Mouse (Mus musculus): ENCODE results near the gene Olfr172. TPM values are rescaled to one million over a fixed set of nuclear protein-coding genes. Genes with fewer than 3 reads are reported as not detected.

Olfr172 gene
- polyA plus RNA-seq, 1 experiment from 2014 or later, result not detected

Small RNAs within 50 kb of the gene (microRNA-seq; reads per million reads assigned to microRNA genes)
- gene Gm27564, result not detected

Other genes starting within 250 kb of the Olfr172 start
- gene St3gal6, start 238.9 kb downstream of the Olfr172 start, polyA plus RNA-seq (2014; fragmentation: Nextera tagmentation; extraction: Ambion mirVana), result 46.9 and 56.9 TPM in 2 replicates
- not detected in 2 replicates for gene Gm813, start 146.2 kb downstream of the Olfr172 start, polyA plus RNA-seq (2014; fragmentation: Nextera tagmentation; extraction: Ambion mirVana)
- 0.17 and 0.39 TPM in 2 replicates for gene E330017A01Rik, start 124.4 kb downstream of the Olfr172 start, polyA plus RNA-seq (2014; fragmentation: Nextera tagmentation; extraction: Ambion mirVana)
- 22.3 and 29.6 TPM in 2 replicates for gene Cpox, start 92.9 kb downstream of the Olfr172 start, polyA plus RNA-seq (2014; fragmentation: Nextera tagmentation; extraction: Ambion mirVana)
- 0.11 TPM in 1 of 2 replicates, not detected in the other for gene Gpr15, start 44.1 kb downstream of the Olfr172 start, polyA plus RNA-seq (2014; fragmentation: Nextera tagmentation; extraction: Ambion mirVana)
- gene Cldnd1, start 35.3 kb downstream of the Olfr172 start, polyA plus RNA-seq (2014; fragmentation: Nextera tagmentation; extraction: Ambion mirVana), result 106 and 125 TPM in 2 replicates
- gene Olfr173, start 37.1 kb upstream of the Olfr172 start, polyA plus RNA-seq (2014; fragmentation: Nextera tagmentation; extraction: Ambion mirVana), result not detected in 2 replicates
- gene Olfr175-ps1, start 63.6 kb upstream of the Olfr172 start, polyA plus RNA-seq (2014; fragmentation: Nextera tagmentation; extraction: Ambion mirVana), result not detected in 2 replicates
- not detected in 2 replicates for gene Olfr177, start 111.6 kb upstream of the Olfr172 start, polyA plus RNA-seq (2014; fragmentation: Nextera tagmentation; extraction: Ambion mirVana)
- not detected in 2 replicates for gene Olfr178, start 128.9 kb upstream of the Olfr172 start, polyA plus RNA-seq (2014; fragmentation: Nextera tagmentation; extraction: Ambion mirVana)
- gene Olfr181, start 165.6 kb upstream of the Olfr172 start, polyA plus RNA-seq (2014; fragmentation: Nextera tagmentation; extraction: Ambion mirVana), result not detected in 2 replicates
- not detected in 2 replicates for gene Olfr180, start 166.2 kb upstream of the Olfr172 start, polyA plus RNA-seq (2014; fragmentation: Nextera tagmentation; extraction: Ambion mirVana)
- gene Olfr183, start 232.2 kb upstream of the Olfr172 start, polyA plus RNA-seq (2014; fragmentation: Nextera tagmentation; extraction: Ambion mirVana), result not detected in 2 replicates

All from kidney, embryonic 14.5 days (tissue).